Mouse (Mus musculus): ENCODE data around the gene Col17a1. TPM values are rescaled to one million over a fixed set of nuclear protein-coding genes. Genes with fewer than 3 reads are reported as not detected.

Col17a1 gene
- polyA plus RNA-seq, 1 experiment = not detected

DNA sequence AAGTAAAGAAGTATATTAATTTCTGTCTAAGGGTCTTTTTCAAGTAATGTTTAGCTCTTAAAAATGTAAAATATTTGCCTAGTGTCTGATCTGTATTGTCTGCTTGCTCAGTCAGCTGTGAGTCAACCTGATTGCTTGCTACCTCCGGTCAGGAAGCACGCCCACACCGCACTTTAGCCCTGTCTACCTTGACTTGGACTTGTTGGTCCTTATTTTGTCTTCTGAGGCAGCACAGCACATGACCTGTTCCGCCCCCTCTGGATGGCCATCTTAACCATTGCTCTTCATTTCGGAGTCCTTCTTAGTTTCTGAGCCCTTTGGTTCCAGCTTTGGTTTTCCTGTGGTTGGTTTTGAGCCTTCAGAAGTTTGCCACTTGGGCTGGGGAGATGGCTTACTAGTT, 60.1 kb downstream of the Col17a1 start:
- Histone ChIP-seq H3K4me1 (ENCODE audit: control insufficient read depth, insufficient read depth, low read length) (no peaks in the 10 kb centered on the region), H3K36me3 (ENCODE audit: control insufficient read depth, insufficient read depth, low read length, poor library complexity, severe bottlenecking) (no peaks in the 10 kb centered on the region; the same call in 1 of the 2 replicates), H3K27me3 (ENCODE audit: control insufficient read depth, insufficient read depth, low read length, poor library complexity, severe bottlenecking) (no peaks in the 10 kb centered on the region), H3K27ac (ENCODE audit: insufficient read depth, low read length) (no peak overlapping the region), H3K9me3 (replicated peaks; ENCODE audit: control insufficient read depth, insufficient read depth, low read length, poor library complexity, severe bottlenecking) (no peaks in the 10 kb centered on the region), H3K4me3 (ENCODE audit: low read depth, low read length) (no peak overlapping the region), H3K9ac (ENCODE audit: low read depth, poor library complexity, severe bottlenecking) (no peak overlapping the region)
- TF ChIP-seq EP300 (IDR thresholded peaks at IDR 0.05; ENCODE audit: insufficient read depth, low read depth, low read length) (no peak), POLR2A (IDR thresholded peaks at IDR 0.05; ENCODE audit: insufficient read depth, low read length) (no peak), CTCF (IDR thresholded peaks at IDR 0.05; ENCODE audit: low read depth, low read length) (no peak)

DNA sequence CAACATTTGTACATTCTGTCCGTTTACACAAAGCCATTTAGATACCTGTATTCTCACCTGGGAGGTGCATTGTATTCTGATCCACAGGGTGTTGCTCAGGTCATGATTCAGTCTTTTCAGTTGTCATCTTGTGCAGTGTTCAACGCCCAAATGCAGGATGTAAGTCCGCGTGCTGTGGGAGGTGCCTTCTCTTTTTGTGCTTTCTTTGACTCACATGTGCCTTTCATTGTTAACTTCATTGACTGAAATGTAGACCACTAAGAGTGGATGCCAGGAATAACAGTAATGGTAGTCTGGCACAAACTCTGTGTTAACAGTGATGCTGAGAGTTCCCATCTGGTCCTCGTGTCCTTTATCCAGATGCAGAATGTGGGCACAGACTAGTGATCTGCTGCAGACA, 61.5 kb downstream of the Col17a1 start:
- no peaks in the 10 kb centered on the region for H3K36me3 ChIP-seq (ENCODE audit: control insufficient read depth, insufficient read depth, low read length, poor library complexity, severe bottlenecking)

DNA sequence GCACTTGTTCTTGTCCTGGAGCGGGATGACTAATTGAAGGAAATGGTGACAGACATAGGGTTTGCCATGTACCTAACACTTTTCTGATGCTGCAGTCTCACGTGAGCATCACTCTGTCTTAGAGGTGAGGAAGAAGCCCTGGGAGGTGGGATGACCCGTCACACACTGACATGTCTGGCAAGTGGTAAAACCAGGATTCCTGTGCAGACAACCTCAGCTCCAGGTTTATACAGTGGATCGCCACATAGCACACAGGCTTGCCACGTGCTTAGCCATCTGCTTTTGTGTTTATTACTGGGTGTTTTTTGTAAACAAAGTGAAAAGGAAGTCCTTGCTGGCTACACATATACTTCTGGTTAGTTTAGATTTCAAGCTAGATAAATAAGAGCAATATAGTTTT, 62.8 kb downstream of the Col17a1 start:
- H3K27ac ChIP-seq (ENCODE audit: insufficient read depth, low read length) = no peak overlapping the region
- no peaks in the 10 kb centered on the region for H3K4me1 ChIP-seq (ENCODE audit: control insufficient read depth, insufficient read depth, low read length)
- no peak for TF ChIP-seq POLR2A (IDR thresholded peaks at IDR 0.05; ENCODE audit: insufficient read depth, low read length)
- TF ChIP-seq CTCF (IDR thresholded peaks at IDR 0.05; ENCODE audit: low read depth, low read length) = no peak
- no peak for TF ChIP-seq EP300 (IDR thresholded peaks at IDR 0.05; ENCODE audit: insufficient read depth, low read depth, low read length)
- H3K36me3 ChIP-seq (ENCODE audit: control insufficient read depth, insufficient read depth, low read length, poor library complexity, severe bottlenecking) = no peaks in the 10 kb centered on the region
- no peaks in the 10 kb centered on the region for H3K9me3 ChIP-seq (replicated peaks; ENCODE audit: control insufficient read depth, insufficient read depth, low read length, poor library complexity, severe bottlenecking)
- no peak overlapping the region for H3K4me3 ChIP-seq (ENCODE audit: low read depth, low read length)
- H3K27me3 ChIP-seq (ENCODE audit: control insufficient read depth, insufficient read depth, low read length, poor library complexity, severe bottlenecking) = no peaks in the 10 kb centered on the region
- H3K9ac ChIP-seq (ENCODE audit: low read depth, poor library complexity, severe bottlenecking) = no peak overlapping the region

More for the DNA sequence above, 61.5 kb downstream of the Col17a1 start:
- H3K9ac ChIP-seq (ENCODE audit: low read depth, poor library complexity, severe bottlenecking) = no peak overlapping the region
- H3K27ac ChIP-seq (ENCODE audit: insufficient read depth, low read length) = no peak overlapping the region
- H3K4me3 ChIP-seq (ENCODE audit: low read depth, low read length) = no peak overlapping the region
- no peaks in the 10 kb centered on the region for H3K4me1 ChIP-seq (ENCODE audit: control insufficient read depth, insufficient read depth, low read length)
- H3K9me3 ChIP-seq (replicated peaks; ENCODE audit: control insufficient read depth, insufficient read depth, low read length, poor library complexity, severe bottlenecking) = no peaks in the 10 kb centered on the region
- TF ChIP-seq CTCF (IDR thresholded peaks at IDR 0.05; ENCODE audit: low read depth, low read length) (no peak), POLR2A (IDR thresholded peaks at IDR 0.05; ENCODE audit: insufficient read depth, low read length) (no peak), EP300 (IDR thresholded peaks at IDR 0.05; ENCODE audit: insufficient read depth, low read depth, low read length) (no peak)
- H3K27me3 ChIP-seq (ENCODE audit: control insufficient read depth, insufficient read depth, low read length, poor library complexity, severe bottlenecking) = no peaks in the 10 kb centered on the region

DNA sequence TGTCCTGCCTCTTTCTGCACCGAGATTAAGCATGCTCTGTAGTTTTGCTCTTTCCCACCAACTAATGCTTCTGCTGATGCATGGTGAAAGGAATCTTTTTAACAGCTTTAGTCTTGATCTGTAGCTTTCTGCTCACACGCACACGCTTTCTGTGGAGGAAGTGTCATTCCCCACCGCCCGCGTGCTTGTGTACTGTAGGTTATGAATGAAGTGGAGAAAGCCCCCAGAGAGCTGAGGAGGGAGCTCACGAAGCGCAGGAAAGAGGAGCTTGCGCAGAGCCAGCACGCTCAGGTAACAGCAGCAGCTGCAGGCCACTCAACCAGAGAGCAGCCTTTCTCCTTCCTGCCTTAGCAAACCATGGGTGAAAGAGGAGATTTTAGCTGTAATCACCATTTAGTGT, 64.4 kb downstream of the Col17a1 start:
- no peak overlapping the region for H3K9ac ChIP-seq (ENCODE audit: low read depth, poor library complexity, severe bottlenecking)
- H3K36me3 ChIP-seq (ENCODE audit: control insufficient read depth, insufficient read depth, low read length, poor library complexity, severe bottlenecking) = peaks cover 4% of the 10 kb centered on the region; the same call in 1 of the 2 replicates
- TF ChIP-seq EP300 (IDR thresholded peaks at IDR 0.05; ENCODE audit: insufficient read depth, low read depth, low read length) (no peak), CTCF (IDR thresholded peaks at IDR 0.05; ENCODE audit: low read depth, low read length) (no peak), POLR2A (IDR thresholded peaks at IDR 0.05; ENCODE audit: insufficient read depth, low read length) (no peak)
- H3K27ac ChIP-seq (ENCODE audit: insufficient read depth, low read length) = no peak overlapping the region
- H3K27me3 ChIP-seq (ENCODE audit: control insufficient read depth, insufficient read depth, low read length, poor library complexity, severe bottlenecking) = no peaks in the 10 kb centered on the region
- no peaks in the 10 kb centered on the region for H3K9me3 ChIP-seq (replicated peaks; ENCODE audit: control insufficient read depth, insufficient read depth, low read length, poor library complexity, severe bottlenecking)
- H3K4me3 ChIP-seq (ENCODE audit: low read depth, low read length) = no peak overlapping the region
- no peaks in the 10 kb centered on the region for H3K4me1 ChIP-seq (ENCODE audit: control insufficient read depth, insufficient read depth, low read length)

DNA sequence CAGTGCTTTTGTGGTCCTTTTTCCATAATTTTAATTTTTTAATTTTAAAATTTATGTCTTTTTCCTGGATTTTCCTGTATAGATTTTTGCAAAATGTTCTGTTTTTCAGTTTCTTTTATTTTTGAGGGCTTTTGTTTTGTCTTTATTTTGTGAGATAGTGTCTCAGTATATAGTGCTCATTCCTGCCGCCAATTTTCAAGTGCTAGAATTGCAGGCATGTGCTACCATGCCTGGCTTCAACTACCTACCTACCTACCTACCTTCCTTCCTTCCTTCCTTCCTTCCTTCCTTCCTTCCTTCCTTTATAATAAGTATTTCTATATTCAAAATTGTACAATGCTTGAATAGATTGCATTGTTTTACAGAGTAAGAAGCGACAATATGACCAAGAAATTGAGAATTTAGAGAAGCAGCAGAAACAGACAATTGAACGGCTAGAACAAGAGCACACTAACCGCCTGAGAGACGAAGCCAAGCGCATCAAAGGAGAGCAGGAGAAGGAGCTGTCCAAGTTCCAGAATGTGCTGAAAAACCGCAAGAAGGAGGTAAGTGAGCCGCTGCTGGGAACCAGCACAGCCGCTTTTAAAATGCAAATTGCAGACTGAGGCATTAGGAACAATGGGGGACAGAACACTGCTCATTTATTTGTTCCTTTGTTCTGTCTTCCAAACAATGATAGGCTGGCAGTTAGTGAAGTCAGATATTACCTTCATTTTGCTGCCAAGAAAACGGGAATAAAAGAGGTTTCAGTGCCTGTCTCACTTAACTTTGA, 66.8 kb downstream of the Col17a1 start:
- Histone ChIP-seq H3K36me3 (ENCODE audit: control insufficient read depth, insufficient read depth, low read length, poor library complexity, severe bottlenecking) (peaks cover 5% of the 10 kb centered on the region; the same call in 1 of the 2 replicates), H3K4me1 (ENCODE audit: control insufficient read depth, insufficient read depth, low read length) (no peaks in the 10 kb centered on the region), H3K9ac (ENCODE audit: low read depth, poor library complexity, severe bottlenecking) (no peak overlapping the region), H3K27ac (ENCODE audit: insufficient read depth, low read length) (no peak overlapping the region), H3K9me3 (replicated peaks; ENCODE audit: control insufficient read depth, insufficient read depth, low read length, poor library complexity, severe bottlenecking) (no peaks in the 10 kb centered on the region), H3K27me3 (ENCODE audit: control insufficient read depth, insufficient read depth, low read length, poor library complexity, severe bottlenecking) (no peaks in the 10 kb centered on the region), H3K4me3 (ENCODE audit: low read depth, low read length) (no peak overlapping the region)
- no peak for TF ChIP-seq POLR2A (IDR thresholded peaks at IDR 0.05; ENCODE audit: insufficient read depth, low read length)
- 0 out of 2 replicates have a peak, but pooled peaks have one; percentile 14 for TF ChIP-seq EP300 (IDR thresholded peaks at IDR 0.05; ENCODE audit: insufficient read depth, low read depth, low read length)

DNA sequence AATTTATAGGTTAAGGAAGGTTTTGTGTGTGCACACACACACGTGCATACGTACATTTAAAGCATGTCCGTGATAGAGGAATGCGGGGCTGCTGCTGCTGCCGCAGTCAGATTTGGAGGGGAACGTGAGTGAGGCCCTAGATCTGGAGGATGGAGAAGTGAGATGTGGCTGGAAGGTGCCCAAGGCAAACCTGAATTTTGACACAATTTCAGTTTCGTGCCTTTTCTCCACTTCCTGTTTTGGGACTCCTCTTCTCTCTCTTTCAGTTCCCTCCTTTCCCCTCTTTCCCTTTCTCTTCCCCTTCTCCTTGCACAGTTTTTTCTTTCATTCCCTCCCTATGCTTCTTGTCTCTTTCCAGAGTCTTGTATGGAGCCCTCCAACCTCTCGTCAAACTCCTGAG, 70.4 kb downstream of the Col17a1 start:
- Histone ChIP-seq H3K4me3 (ENCODE audit: low read depth, low read length) (no peak overlapping the region), H3K4me1 (ENCODE audit: control insufficient read depth, insufficient read depth, low read length) (no peaks in the 10 kb centered on the region), H3K36me3 (ENCODE audit: control insufficient read depth, insufficient read depth, low read length, poor library complexity, severe bottlenecking) (peaks cover 9% of the 10 kb centered on the region), H3K9me3 (replicated peaks; ENCODE audit: control insufficient read depth, insufficient read depth, low read length, poor library complexity, severe bottlenecking) (no peaks in the 10 kb centered on the region), H3K27ac (ENCODE audit: insufficient read depth, low read length) (no peak overlapping the region), H3K9ac (ENCODE audit: low read depth, poor library complexity, severe bottlenecking) (no peak overlapping the region), H3K27me3 (ENCODE audit: control insufficient read depth, insufficient read depth, low read length, poor library complexity, severe bottlenecking) (no peaks in the 10 kb centered on the region)
- TF ChIP-seq POLR2A (IDR thresholded peaks at IDR 0.05; ENCODE audit: insufficient read depth, low read length) (no peak), EP300 (IDR thresholded peaks at IDR 0.05; ENCODE audit: insufficient read depth, low read depth, low read length) (no peak), CTCF (IDR thresholded peaks at IDR 0.05; ENCODE audit: low read depth, low read length) (no peak)

Measured in ES-Bruce4 (cell line).